Mouse (Mus musculus): ENCODE measurements around the gene Zkscan8. TPM values are rescaled to one million over a fixed set of nuclear protein-coding genes. Genes with fewer than 3 reads are reported as not detected.

Gene Zkscan8
- polyA plus RNA-seq (2015; fragmentation: Nextera tagmentation; extraction: Ambion mirVana): 1.6 and 2.0 TPM in 2 replicates

DNA sequence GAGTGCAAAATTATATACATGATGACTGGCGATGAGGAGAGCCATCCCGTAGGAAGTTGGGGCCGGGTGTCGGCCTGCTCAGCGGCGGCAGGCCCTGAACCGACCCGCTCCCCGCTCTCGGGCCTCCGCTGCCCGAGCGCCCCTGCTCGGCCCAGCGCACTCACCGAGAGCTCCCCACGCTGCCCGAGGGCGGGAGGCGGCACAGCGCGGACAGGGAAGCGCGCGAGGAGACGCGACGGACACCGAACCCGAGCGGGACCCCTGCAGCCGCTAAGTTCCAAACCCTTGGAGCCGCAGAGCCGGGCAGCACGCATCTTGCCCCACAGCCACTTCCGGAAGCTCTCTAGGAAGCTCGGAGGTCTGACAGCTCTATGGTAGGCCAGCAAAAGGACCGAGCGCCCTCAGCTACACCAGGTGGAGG is at the start of gene Zkscan8:
Gene Zkscan8, minus strand, starts transcription at position 340 of the 421 bp plus-strand sequence.
- no peaks in the 10 kb centered on the region for H3K9me3 ChIP-seq (ENCODE audit: control insufficient read depth)
- peaks cover 7% of the 10 kb centered on the region for H3K36me3 ChIP-seq (ENCODE audit: control insufficient read depth, insufficient read depth)
- H3K4me3 ChIP-seq (ENCODE audit: low read depth, low read length): peak within 1 kb of the TSS; percentile 88
- no peaks in the 10 kb centered on the region for H3K27me3 ChIP-seq (replicated peaks; ENCODE audit: control insufficient read depth, insufficient read depth, low read length)
- H3K4me2 ChIP-seq (replicated peaks; ENCODE audit: low read depth): peak within 1 kb of the TSS; percentile 73
- peak; percentile 97 for ATAC-seq
- no peaks in the 10 kb centered on the region for H3K4me1 ChIP-seq (replicated peaks; ENCODE audit: control insufficient read depth, insufficient read depth, low read length)
- TF ChIP-seq CTCF (IDR thresholded peaks at IDR 0.05; ENCODE audit: low read depth): peak; percentile 31; the same call in 1 of the 2 replicates
- under 1% methylated on average over 39 of the region's 39 CpGs for WGBS
- peak within 1 kb of the TSS; percentile 86 for H3K27ac ChIP-seq (ENCODE audit: low read depth, low read length)
- H3K9ac ChIP-seq (ENCODE audit: low read depth, low read length): peak within 1 kb of the TSS; percentile 96

DNA sequence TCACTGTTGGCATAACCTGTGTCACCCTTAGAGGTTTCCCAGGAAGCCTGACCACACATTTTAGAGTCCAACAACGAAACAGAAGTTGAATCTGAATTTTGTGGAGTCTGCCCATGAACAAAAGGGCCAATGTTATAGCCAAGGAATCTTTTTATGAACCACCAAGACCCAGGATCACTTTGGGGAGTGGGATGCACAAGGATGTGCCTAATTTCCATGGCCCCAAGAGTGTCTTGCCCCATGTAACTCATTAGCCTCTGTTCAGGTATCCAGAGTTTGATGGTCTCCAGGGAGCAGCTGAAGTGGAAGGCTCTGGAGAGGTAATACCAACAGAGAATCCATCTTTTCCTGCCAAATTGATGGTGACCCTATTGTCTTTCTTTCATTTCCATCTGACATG is 28.9 kb upstream of the Zkscan8 start, which contains the start of gene Olfr1535:
Gene Olfr1535, minus strand, starts transcription at position 101 of the 400 bp plus-strand sequence.
- Histone ChIP-seq H3K9me3 (ENCODE audit: control insufficient read depth) (no peaks in the 10 kb centered on the region), H3K4me2 (replicated peaks; ENCODE audit: low read depth) (no peak within 1 kb of the TSS), H3K4me1 (replicated peaks; ENCODE audit: control insufficient read depth, insufficient read depth, low read length) (no peaks in the 10 kb centered on the region), H3K27me3 (replicated peaks; ENCODE audit: control insufficient read depth, insufficient read depth, low read length) (no peaks in the 10 kb centered on the region), H3K27ac (ENCODE audit: low read depth, low read length) (no peak within 1 kb of the TSS), H3K4me3 (ENCODE audit: low read depth, low read length) (no peak within 1 kb of the TSS), H3K36me3 (ENCODE audit: control insufficient read depth, insufficient read depth) (no peaks in the 10 kb centered on the region), H3K9ac (ENCODE audit: low read depth, low read length) (no peak within 1 kb of the TSS)
- no peak for TF ChIP-seq CTCF (IDR thresholded peaks at IDR 0.05; ENCODE audit: low read depth)
- ATAC-seq: no peak
- 37% methylated on average over 1 of the region's 1 CpGs for WGBS

DNA sequence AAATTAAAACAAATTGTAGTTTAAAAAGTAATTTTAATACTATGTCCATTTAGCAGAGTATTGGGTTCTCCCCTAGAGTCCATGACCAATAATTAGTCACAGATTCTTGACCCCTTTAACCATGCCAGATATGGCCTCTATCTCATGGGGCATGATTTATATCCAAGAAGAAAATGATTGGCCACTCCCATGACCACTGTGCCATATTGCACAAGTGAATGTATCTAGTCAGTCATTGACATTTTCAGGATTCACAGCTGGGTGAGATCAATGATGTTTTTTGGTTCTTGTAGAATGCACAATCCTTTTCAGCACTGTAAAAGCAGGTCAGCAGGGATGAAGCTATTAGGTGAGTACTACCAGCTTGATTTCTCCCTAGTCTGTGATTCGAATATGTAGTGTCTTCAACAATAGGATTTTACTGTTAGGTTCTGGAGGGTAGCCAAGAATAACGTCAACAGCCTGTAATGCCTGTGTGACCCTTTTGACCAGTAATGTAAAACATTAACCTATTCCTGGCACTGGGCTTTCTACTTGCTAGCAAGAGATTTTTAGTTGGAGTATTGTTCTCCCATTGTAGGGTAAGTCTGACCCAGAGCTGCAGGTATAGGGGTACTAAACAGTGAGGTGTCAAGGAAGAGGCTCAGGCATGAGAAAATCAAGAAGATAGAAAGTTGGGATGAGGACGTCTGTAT is 19.6 kb upstream of the Zkscan8 start:
- H3K9ac ChIP-seq (ENCODE audit: low read depth, low read length): no peak overlapping the region
- H3K4me1 ChIP-seq (replicated peaks; ENCODE audit: control insufficient read depth, insufficient read depth, low read length): no peaks in the 10 kb centered on the region
- H3K4me2 ChIP-seq (replicated peaks; ENCODE audit: low read depth): no peak overlapping the region
- TF ChIP-seq CTCF (IDR thresholded peaks at IDR 0.05; ENCODE audit: low read depth): no peak
- ATAC-seq: no peak
- H3K9me3 ChIP-seq (ENCODE audit: control insufficient read depth): no peaks in the 10 kb centered on the region
- H3K4me3 ChIP-seq (ENCODE audit: low read depth, low read length): no peak overlapping the region
- 34% methylated on average over 3 of the region's 3 CpGs for WGBS
- H3K27me3 ChIP-seq (replicated peaks; ENCODE audit: control insufficient read depth, insufficient read depth, low read length): no peaks in the 10 kb centered on the region
- no peaks in the 10 kb centered on the region for H3K36me3 ChIP-seq (ENCODE audit: control insufficient read depth, insufficient read depth)
- H3K27ac ChIP-seq (ENCODE audit: low read depth, low read length): no peak overlapping the region

DNA sequence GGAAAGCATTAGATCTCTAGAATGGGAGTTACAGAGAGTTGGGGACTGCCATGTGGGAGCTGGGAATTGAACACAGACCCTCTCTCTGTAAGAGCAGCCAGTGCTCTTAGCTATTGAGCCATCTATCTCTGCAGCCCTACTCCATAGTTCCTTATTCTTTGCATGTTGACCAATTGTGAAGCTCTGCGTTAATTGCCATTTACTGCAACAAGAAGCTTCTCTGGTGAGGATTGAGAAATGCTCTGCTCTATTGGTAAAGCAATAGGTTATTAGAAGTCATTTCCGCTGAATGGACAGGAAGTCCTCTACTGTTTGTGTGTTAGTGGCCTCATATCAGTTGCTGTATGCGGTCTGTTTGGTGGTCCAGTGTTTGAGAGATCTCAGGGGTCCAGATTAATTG is 18.6 kb upstream of the Zkscan8 start:
- no peaks in the 10 kb centered on the region for H3K27me3 ChIP-seq (replicated peaks; ENCODE audit: control insufficient read depth, insufficient read depth, low read length)
- H3K4me3 ChIP-seq (ENCODE audit: low read depth, low read length): no peak overlapping the region
- H3K9me3 ChIP-seq (ENCODE audit: control insufficient read depth): no peaks in the 10 kb centered on the region
- ATAC-seq: no peak
- no peak overlapping the region for H3K27ac ChIP-seq (ENCODE audit: low read depth, low read length)
- no peak overlapping the region for H3K9ac ChIP-seq (ENCODE audit: low read depth, low read length)
- TF ChIP-seq CTCF (IDR thresholded peaks at IDR 0.05; ENCODE audit: low read depth): no peak
- no peaks in the 10 kb centered on the region for H3K36me3 ChIP-seq (ENCODE audit: control insufficient read depth, insufficient read depth)
- WGBS: 89% methylated on average over 3 of the region's 3 CpGs
- H3K4me2 ChIP-seq (replicated peaks; ENCODE audit: low read depth): no peak overlapping the region
- no peaks in the 10 kb centered on the region for H3K4me1 ChIP-seq (replicated peaks; ENCODE audit: control insufficient read depth, insufficient read depth, low read length)

DNA sequence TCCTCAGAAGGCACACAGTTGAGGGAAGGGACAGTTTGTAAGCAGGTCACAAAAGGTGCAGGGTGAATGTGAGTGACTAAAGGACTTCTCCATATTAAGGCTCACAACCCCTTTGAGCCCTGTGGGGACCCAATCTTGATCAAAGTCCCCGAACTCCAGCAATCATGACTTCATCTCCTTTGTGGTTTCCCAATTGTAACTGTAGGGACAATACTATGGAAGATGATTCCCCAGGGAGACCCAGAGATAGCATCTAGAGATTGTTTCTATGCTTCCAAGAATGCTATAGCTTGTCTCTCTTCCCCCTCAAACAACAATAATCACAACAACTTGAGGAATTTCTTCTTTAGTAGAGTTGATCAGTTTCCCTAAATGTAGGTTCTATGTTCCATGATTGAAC is 11.8 kb upstream of the Zkscan8 start, which contains the start of gene Olfr1366:
Gene Olfr1366, minus strand, starts transcription at position 101 of the 400 bp plus-strand sequence.
- TF ChIP-seq CTCF (IDR thresholded peaks at IDR 0.05; ENCODE audit: low read depth): no peak

DNA sequence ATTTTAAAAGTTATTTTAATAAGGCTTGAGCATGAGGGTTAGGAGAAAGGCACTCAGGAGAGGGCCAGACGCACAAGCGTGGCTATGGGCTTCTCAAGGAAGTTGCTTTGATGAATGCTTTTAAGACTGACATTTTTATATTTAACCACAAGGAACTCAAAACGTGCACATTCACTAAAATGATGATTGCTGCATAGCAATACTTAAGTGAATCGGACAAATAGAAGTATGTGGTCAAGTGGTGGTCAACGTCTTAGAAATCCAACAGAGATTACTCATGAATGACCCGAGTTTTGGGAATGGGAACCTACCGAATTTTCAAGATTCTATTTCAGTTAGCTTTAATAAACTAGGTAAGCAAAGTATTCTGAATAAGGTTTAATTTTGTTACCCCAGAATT is 784 bp downstream of the Zkscan8 start:
- H3K27ac ChIP-seq (ENCODE audit: low read depth, low read length): no peak overlapping the region
- H3K27me3 ChIP-seq (replicated peaks; ENCODE audit: control insufficient read depth, insufficient read depth, low read length): no peaks in the 10 kb centered on the region
- WGBS: 40% methylated on average over 7 of the region's 7 CpGs
- H3K9ac ChIP-seq (ENCODE audit: low read depth, low read length): no peak overlapping the region
- no peaks in the 10 kb centered on the region for H3K4me1 ChIP-seq (replicated peaks; ENCODE audit: control insufficient read depth, insufficient read depth, low read length)
- peaks cover 9% of the 10 kb centered on the region for H3K36me3 ChIP-seq (ENCODE audit: control insufficient read depth, insufficient read depth)
- peak overlapping the region; percentile 88 for H3K4me3 ChIP-seq (ENCODE audit: low read depth, low read length)
- no peak for TF ChIP-seq CTCF (IDR thresholded peaks at IDR 0.05; ENCODE audit: low read depth)
- no peak for ATAC-seq
- no peaks in the 10 kb centered on the region for H3K9me3 ChIP-seq (ENCODE audit: control insufficient read depth)
- peak overlapping the region; percentile 73 for H3K4me2 ChIP-seq (replicated peaks; ENCODE audit: low read depth)

More for the DNA sequence above, 11.8 kb upstream of the Zkscan8 start, which contains the start of gene Olfr1366:
- no peak within 1 kb of the TSS for H3K9ac ChIP-seq (ENCODE audit: low read depth, low read length)
- H3K27me3 ChIP-seq (replicated peaks; ENCODE audit: control insufficient read depth, insufficient read depth, low read length): no peaks in the 10 kb centered on the region
- 75% methylated on average over 1 of the region's 1 CpGs for WGBS
- H3K27ac ChIP-seq (ENCODE audit: low read depth, low read length): no peak within 1 kb of the TSS
- H3K36me3 ChIP-seq (ENCODE audit: control insufficient read depth, insufficient read depth): no peaks in the 10 kb centered on the region
- no peak within 1 kb of the TSS for H3K4me3 ChIP-seq (ENCODE audit: low read depth, low read length)
- ATAC-seq: no peak
- H3K4me1 ChIP-seq (replicated peaks; ENCODE audit: control insufficient read depth, insufficient read depth, low read length): no peaks in the 10 kb centered on the region
- no peak within 1 kb of the TSS for H3K4me2 ChIP-seq (replicated peaks; ENCODE audit: low read depth)
- H3K9me3 ChIP-seq (ENCODE audit: control insufficient read depth): no peaks in the 10 kb centered on the region
